Mouse (Mus musculus) ovary, adult 18-20 months (tissue): Measurements from ENCODE around the gene Nox1.
A peak's percentile ranks its signal among the peaks of the same experiment; 100 is the strongest.

Source experiments
- DNase-seq: peaks from one replicate; pipeline ENCODE4 v3.0.0; 2022; ENCODE audit warnings: low spot score, mixed read lengths

Gene Nox1

GRCm38 (mm10) chrX:134128549-134128948, 93.2 kb downstream of the Nox1 start:
- no peak for DNase-seq

- no peak for DNase-seq
Observed at GRCm38 (mm10) chrX:134116417-134116816, 105.3 kb downstream of the Nox1 start.

- DNase-seq: no peak
Observed at GRCm38 (mm10) chrX:134111767-134112166, 110.0 kb downstream of the Nox1 start.

GRCm38 (mm10) chrX:134102641-134103040, 119.1 kb downstream of the Nox1 start:
- no peak for DNase-seq

- no peak for DNase-seq
Observed at GRCm38 (mm10) chrX:134085453-134085852, 136.3 kb downstream of the Nox1 start.

- DNase-seq: no peak
Observed at GRCm38 (mm10) chrX:134059764-134060163, 162.0 kb downstream of the Nox1 start.

- peak; percentile 91 for DNase-seq
Observed at GRCm38 (mm10) chrX:134058987-134059712, 162.6 kb downstream of the Nox1 start, which contains the start of gene Cstf2. Cstf2 (plus strand) TSS chrX:134059187.

GRCm38 (mm10) chrX:134058040-134058875, 163.5 kb downstream of the Nox1 start:
- DNase-seq: no peak

- DNase-seq: no peak
Observed at GRCm38 (mm10) chrX:134056897-134057296, 164.9 kb downstream of the Nox1 start.

- DNase-seq: no peak
Observed at GRCm38 (mm10) chrX:134048994-134049393, 172.8 kb downstream of the Nox1 start.
